Mouse (Mus musculus): ENCODE results near the gene Slc39a9.
A peak's percentile ranks its signal among the peaks of the same experiment; 100 is the strongest.

Gene Slc39a9

DNA sequence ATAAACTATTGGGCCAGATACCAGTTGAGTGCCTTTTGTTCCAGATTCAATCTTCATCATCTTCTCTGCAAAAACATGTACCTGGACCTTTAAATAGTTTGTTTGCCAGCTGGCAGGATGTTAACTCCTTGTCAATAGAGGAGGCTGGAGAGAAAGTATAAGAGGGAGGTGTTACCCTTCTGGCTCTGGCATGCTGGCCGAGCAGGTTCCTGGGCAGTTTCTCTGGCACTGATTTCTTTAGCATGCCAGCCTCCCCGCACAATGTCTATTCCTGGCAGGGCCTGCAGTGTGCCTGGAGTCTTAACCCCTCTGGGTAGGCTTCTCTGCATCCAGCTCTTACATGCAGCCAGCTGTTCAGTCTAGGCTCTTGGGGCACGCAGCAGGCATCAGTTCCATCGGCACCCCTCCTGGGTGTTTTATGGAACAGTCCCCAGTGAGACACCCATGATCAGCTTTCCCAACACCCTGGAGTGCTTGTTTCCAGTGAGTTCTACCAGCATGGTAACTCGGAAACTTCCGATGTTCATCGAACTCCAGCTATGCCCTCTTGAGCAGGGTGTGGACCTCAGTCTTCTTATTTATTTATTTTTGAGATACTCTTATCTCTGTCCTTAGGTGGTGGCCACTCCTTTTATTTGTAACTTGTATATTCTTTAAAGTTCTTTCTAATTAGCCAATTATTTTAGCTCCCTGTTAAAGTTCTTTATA is 10.4 kb downstream of the Slc39a9 start:
- no peak for DNase-seq (ENCODE audit: extremely low spot score, low spot score)

- no peak for DNase-seq (ENCODE audit: extremely low spot score, low spot score)
Measured at GRCm38 (mm10) chr12:80654659-80655025, 11.0 kb downstream of the Slc39a9 start.

DNA sequence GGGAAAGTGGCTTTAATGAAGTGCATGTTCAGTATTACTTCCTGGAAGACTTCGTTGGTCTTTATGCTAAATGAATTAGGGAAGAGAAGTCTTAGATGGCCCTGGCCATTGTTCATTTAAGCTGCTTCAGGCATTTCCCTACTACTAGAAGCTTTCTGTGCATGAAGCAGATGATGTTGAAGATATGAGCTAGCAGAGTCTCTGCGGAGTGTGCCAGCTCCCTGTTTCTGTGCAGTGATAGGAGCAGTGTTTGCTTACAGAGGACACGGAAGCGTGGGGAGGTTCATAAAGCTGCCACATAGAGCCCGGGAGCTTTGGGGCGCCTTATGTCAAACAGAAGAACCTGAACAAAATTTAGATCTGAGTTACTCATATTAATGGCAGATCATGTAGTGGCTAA is 15.0 kb downstream of the Slc39a9 start:
- DNase-seq (ENCODE audit: extremely low spot score, low spot score): no peak

GRCm38 (mm10) chr12:80662322-80662721 is 18.6 kb downstream of the Slc39a9 start:
- no peak for DNase-seq (ENCODE audit: extremely low spot score, low spot score)

- DNase-seq (ENCODE audit: extremely low spot score, low spot score): no peak
Measured at GRCm38 (mm10) chr12:80663935-80664334, 20.3 kb downstream of the Slc39a9 start.

- no peak for DNase-seq (ENCODE audit: extremely low spot score, low spot score)
Measured at GRCm38 (mm10) chr12:80668391-80668790, 24.7 kb downstream of the Slc39a9 start.

GRCm38 (mm10) chr12:80673170-80673569 is 29.5 kb downstream of the Slc39a9 start:
- DNase-seq (ENCODE audit: extremely low spot score, low spot score): peak; percentile 31

- DNase-seq (ENCODE audit: extremely low spot score, low spot score): no peak
Measured at GRCm38 (mm10) chr12:80681340-80681739, 37.7 kb downstream of the Slc39a9 start.

DNA sequence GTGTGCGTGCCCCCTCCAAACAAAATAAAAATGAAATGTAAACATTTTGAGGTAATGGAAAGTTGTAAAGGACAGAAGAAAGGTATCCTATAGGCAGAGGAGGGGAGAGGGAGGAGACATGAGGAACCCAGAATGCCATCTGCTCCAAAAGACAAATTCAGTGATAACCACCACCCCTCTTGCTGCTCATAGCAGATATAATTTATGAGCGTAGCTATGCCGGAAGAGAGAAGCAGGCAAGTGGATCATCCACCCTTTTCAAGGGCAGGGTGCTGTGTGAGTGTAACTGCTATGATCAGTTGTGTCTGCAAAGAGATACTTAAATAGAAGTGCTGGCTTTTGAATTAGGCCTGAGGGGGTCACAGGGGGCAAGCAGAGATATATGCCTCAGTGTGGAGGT is 39.9 kb downstream of the Slc39a9 start:
- no peak for DNase-seq (ENCODE audit: extremely low spot score, low spot score)

DNA sequence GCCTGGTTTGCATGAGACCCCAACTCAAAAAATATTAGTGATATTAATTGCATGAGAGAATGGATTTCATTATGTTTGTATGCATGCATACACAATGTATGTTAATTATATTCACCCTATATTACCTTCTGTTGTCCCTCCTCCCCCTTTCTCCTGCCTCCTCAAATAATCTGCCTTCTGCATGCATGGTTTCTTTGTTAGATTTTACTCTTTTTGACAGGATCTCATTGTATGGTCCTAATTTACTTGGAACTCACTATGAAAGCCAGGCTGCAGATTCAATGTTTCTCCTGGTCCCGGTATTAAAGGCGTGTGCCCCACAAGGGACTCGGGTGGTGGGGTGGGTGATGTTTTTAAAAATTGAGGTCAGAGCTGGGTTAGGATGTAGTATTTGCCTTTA is 40.6 kb downstream of the Slc39a9 start:
- no peak for DNase-seq (ENCODE audit: extremely low spot score, low spot score)

GRCm38 (mm10) chr12:80687788-80688211 is 44.1 kb downstream of the Slc39a9 start:
- no peak for DNase-seq (ENCODE audit: extremely low spot score, low spot score)

DNA sequence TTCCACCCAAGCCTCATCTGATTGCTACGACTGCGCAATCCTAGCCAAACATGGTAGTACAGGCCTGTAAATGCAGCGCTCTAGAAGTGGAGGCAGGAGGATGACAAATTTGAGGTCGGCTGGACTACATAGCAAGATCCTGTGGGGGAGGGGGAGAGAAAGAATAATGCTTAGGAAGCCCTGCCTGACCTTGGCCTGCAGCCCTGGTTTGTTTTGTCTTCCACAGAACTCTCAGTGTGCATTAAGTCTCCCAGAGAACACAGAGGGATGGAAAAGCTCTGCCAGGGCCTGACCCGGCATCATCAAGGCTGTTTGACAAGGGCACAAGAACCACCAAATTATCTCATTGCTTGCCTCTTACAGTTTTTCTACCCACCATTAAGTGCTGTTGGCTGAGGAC is 46.0 kb downstream of the Slc39a9 start:
- DNase-seq (ENCODE audit: extremely low spot score, low spot score): no peak

DNA sequence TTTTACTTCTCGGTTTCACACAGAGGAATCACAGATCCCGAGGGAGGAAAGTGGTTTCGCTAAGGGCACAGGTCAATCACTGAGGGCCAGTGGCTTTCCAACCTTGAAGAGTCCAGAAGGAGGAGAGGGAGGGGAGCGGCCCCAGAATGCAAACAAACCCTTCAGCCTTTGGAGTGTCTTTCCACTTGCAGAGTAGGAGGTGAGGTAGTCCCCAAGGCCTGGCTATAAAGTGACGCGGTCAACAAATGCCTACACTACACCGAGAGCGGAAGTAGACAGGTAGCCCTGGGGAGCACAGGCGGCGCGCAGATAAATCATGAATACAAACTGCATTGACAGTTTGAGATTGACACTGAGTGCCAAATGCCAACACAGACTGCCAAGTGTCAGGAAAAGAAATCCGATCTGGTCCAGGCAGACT is 48.0 kb downstream of the Slc39a9 start:
- no peak for DNase-seq (ENCODE audit: extremely low spot score, low spot score)

DNA sequence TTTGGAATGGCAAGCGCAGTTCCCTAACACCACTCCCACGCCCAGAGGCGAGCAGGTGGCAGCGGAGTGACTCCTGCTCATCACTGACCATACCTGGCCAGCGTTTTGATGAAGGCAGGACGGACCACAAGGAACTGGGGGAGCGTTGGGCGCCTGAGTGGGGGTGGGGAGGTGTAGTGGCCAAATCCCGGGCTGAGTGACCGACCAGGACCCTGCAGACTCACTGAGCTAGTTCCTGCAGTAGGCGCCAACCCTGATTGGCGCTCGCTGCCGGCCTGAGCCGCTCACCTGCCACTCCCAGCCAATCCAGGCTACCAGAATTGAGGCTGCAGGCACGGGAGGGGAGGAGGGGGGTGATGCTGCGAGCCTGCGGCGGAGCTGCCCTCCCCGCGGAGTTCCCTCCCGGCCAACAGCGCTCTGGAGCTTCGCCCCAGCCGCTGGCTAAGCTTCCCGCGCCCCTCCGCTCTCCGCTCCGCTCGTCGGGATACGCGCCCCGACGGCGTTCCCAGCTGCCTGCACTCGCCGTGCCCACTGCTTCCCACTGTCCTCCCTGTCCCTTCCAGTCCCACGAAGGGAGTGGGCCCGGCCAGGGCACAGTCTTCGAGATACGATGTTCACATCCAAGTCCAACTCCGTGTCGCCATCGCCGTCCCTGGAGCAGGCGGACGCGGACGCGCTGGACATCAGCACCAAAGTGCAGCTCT is 48.7 kb downstream of the Slc39a9 start, which contains the start of gene Plekhd1:
Gene Plekhd1 (plus strand): TSS at position 323 of the 704 bp plus-strand sequence.
- DNase-seq (ENCODE audit: extremely low spot score, low spot score): peak; percentile 60

- DNase-seq (ENCODE audit: extremely low spot score, low spot score): no peak
Measured at GRCm38 (mm10) chr12:80693700-80694099, 50.0 kb downstream of the Slc39a9 start.

DNA sequence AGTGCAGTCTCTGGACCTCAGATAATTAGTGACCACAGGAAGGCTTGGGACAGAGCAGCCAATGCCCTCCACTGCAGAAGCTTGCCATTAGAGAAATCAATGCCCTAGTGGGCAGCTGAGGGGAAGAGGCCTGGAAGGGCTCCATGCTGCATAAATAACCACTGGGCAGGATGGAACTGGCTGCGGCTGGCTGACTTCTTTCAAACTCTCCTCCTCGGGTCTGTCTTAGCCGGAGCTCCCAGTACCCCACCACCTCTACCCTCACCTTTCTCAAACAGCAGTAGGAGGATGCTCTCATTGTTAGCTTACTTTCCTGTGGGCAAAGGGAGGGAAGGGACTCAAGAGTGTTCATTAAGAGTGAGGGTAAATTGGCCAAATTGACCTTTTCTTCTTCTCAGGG is 51.3 kb downstream of the Slc39a9 start:
- no peak for DNase-seq (ENCODE audit: extremely low spot score, low spot score)

DNA sequence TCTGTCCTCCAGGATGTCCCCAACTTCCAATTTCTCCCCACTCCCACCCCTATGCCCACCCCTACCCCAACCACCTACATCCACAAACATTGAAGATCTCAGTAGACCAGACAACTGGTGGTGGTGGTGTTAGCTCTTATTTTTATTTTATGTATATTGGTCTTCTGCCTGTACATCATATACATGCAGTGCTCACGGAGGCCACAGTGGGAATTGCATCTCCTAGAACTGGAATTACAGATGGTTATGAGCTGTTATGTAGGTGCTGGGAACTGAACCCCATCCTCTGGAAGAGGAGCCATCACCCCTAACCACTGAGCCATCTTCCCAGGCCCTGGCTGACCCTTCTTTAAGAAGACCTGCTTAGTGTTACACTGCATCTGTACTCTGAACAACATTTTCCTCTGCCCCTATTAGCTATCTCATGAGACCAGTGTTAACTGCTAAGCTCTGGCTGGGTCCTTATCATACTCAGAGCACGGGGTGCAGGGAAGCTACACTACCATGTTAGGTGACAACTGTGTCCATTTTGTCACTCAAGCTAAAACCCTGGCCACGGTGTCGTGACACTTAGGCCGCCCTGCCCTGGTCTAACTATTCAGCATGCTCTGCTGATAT is 55.0 kb downstream of the Slc39a9 start:
- DNase-seq (ENCODE audit: extremely low spot score, low spot score): no peak

GRCm38 (mm10) chr12:80699144-80699531 is 55.5 kb downstream of the Slc39a9 start:
- DNase-seq (ENCODE audit: extremely low spot score, low spot score): no peak

- DNase-seq (ENCODE audit: extremely low spot score, low spot score): no peak
Measured at GRCm38 (mm10) chr12:80701332-80701731, 57.6 kb downstream of the Slc39a9 start.

DNA sequence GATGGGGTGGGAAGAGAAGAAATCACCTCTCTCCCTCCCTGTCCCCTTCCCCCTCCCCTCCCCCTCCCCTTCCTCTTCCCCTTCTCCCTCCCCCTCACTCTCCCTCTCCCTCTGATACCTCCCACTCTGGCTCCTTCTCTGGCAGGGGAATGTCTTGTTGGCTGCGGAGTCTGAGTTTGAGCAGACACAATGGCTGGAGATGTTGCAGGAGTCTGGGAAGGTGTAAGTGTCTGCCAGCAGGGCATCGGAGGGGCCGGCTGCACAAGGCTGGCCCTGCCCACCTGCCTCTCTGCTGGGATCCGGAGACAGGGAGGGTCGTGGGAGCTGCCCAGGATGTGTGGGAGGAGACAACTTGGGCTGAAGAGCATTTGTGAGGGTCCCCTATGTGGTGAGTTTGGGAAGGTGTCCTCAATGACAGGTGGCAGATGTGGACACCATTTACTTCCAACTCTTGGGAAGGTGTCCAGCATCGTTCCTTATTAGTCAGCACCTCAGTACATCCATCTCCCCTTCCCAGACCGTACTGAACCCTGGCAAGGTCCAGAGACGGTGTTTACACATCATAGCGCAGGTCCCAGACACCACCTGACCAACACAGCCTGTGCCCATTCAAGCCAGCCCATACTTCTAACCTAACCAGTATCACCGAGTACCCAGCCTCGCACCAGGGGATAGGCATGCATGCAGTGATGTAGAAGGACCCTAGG is 62.7 kb downstream of the Slc39a9 start:
- no peak for DNase-seq (ENCODE audit: extremely low spot score, low spot score)

DNA sequence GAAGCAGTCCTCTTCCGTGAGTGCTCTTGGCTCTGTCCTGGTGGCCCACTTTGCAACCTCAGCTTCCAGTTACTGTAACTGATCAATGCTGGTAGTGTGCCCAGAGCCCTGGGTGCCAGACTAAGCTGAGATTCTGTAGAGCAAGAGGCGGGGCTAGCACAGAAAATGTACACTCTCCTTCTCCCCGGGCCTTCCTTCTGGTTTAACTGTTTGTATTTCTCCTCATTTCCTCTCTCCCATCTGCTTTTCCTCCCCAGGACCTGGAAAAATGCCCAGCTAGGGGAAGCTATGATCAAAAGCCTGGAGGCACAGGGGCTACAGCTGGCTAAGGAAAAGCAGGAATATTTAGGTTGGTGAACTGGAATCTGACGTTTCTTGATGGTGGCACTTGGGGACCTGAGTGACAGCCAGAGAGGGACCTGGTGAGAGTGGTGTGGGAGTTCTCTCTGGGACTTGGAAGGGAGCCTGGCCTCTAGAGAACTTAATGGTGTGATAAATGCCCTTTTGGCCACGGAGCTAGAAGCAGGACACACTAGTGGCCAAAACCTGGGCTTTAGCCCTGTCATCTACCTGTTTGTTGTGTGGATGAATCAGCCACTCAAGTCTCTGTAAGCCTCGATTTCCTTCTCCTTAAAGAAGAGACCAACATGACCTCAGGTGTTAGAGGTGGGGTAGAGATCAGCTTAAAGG is 63.4 kb downstream of the Slc39a9 start:
- DNase-seq (ENCODE audit: extremely low spot score, low spot score): no peak

Measured in neural tube, embryonic 10.5 days (tissue).